Mouse (Mus musculus) layer of hippocampus, adult 18-20 months (tissue): ENCODE results near the gene Ddx46. TPM values are rescaled to one million over a fixed set of nuclear protein-coding genes. Genes with fewer than 3 reads are reported as not detected.
A peak's percentile ranks its signal among the peaks of the same experiment; 100 is the strongest.
"Not testable (repeated sequence)": the region's sequence is repeated elsewhere in the genome, so short reads cannot be mapped to it uniquely, and the experiment has no call there.

ENCODE experiments used
- DNase-seq, 2 experiments: peaks; one replicate each; pipeline ENCODE4 v3.0.0; 2022; ENCODE audit warnings: low spot score in 2 of 2
- long read RNA-seq: library from polyadenylated mRNA; stranded (forward); transcript quantifications from one replicate; pipeline ENCODE4 v2.0.0, GENCODE M21; 2021
- total RNA-seq, 2 experiments: library from RNA; stranded (reverse); gene quantifications; 2 replicates each; pipeline ENCODE4 v1.2.3; 2021

Gene Ddx46
- 10 to 100 TPM; 38.4 to 44.6 TPM for total RNA-seq
- long read RNA-seq, full-length matches to known transcripts = 14 of 29 reads
- long read RNA-seq, partial matches to known transcripts = 9 of 29 reads
- long read RNA-seq, other reads (novel, unspliced or antisense) = 6 of 29 reads

GRCm38 (mm10) chr13:55634639-55635127, at the start of gene Ddx46:
Gene Ddx46 (plus strand): TSS chr13:55635027.
- peak; percentile 78 to 90 for DNase-seq

DNA sequence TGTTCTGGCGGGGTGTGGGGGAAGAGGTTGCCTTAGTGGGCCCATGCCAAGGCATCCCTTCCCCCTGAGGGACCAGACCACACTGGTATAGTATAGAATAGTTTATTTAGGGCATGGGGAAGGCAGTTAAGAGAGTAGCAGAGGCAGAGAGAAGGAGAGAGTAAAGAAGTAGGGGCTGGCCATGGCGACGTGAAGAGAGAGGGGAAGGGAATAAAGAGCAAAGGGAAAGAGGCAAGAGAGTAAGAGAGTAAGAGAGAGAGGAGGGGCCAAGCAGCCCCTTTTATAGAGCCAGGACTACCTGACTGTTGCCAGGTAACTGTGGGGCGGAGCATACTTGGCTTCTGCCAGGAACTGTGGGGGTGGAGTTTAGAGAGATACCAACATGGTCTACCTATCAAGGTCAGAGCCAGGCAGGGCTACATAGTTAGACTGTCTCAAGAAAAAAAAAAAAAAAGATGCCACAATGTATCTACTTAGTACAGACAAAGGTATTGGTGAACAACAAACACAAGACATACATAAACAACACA, 42.8 kb upstream of the Ddx46 start:
- no peak for DNase-seq

DNA sequence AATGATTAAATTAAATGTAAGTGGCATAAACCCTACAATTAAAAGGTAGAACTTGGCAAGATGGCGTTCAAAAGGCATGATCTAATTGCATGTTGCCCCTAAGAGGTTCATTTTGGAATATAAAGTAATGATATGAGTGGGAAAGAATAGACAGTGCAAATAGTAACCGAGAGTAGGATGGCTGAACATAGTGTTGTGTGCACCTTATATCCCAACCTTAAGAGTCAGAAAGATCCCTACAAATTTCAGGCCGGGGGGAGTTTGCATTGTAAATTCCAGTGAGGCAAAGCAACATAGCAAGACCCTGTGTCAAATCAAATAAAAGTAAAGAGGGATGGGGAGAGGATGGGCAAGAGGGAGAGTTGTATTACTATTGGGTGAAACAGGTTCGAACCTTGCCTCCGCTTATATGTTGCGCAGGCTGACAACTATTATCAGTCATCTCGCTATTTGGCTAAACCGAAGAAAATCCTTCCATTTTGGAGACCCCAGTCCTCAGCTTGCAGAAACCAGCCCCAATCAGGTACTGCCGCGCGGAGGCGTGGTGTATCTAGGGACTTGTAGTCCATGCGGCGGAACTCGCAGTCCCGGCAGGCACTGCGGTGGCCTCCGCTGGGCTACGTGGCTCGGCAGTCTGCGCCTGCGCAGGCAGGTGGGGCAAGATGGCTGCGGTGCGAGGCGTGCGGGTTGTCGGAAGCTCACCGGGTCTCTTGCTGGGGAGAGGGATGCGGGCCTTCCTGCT, 42.1 kb upstream of the Ddx46 start:
- DNase-seq = peak; percentile 97 to 98

- DNase-seq = no peak
Observed at GRCm38 (mm10) chr13:55593254-55593747, 41.5 kb upstream of the Ddx46 start.

DNA sequence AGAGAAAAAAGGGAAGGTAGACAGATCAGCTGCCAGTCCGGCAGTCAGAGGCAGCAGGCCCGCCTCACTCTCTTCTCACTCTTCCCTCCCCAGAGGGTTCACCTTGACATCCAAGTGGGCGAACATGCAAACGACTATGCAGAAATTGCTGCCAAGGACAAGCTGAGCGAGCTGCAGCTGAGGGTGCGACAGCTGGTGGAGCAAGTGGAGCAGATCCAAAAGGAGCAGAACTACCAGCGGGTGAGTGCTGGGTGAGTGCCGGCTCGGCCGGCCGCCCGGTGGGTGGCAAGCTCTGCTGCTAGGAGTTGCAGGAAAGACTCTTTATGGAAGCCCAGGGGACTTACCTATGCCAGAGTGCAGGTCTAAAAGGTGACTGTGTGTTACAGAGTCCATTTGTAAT, 39.5 kb upstream of the Ddx46 start:
- peak; percentile 54 to 73 for DNase-seq

GRCm38 (mm10) chr13:55596802-55597201, 38.0 kb upstream of the Ddx46 start:
- no peak for DNase-seq

DNA sequence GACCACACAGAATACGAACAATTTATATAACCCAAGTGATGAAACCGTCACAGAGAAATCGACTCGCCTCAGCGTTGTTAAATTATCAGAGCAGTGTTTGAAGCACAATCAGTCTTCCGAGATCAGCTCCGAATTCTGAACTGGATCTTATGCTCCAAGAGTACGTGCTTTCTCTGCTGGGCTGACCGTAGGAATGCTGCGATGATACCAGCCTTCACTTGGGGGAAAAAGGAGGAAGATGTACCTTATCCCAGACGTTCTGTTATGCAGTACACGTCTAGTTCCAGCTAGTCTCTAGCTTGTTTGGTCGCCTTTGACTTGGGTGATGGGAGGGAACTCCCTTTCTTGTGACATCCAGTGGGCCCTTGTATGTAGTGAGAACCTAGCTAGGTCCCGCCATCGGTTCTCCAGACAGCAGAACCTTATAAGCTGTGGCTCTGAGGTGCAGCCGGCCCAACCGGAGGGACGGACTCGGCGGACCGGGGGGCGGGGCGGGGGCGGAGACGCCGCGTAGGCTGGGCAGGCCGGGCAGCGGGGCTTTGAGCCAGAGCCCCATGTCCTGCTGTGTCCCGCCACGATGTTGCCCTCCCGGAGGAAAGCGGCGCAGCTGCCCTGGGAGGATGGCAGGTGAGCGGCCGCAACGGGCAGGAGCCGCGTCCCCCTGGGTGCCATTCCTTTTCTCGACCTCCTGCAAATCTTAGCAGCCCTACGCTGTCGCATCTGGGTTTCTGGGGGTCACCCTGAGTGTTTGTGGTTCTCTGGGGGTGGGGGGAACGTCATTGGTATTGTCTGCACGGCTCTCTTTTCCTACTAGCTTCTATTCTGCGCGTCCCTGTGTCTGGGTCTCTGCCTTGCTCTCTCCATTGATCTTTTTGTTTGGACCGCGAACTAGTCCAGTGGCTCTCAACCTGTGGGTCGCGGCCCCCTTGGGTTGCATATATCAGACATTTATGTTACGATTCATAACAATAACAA, 35.0 kb upstream of the Ddx46 start, which contains the start of gene B4galt7:
B4galt7 (plus strand) TSS at position 331 of the 975 bp plus-strand sequence.
- peak; percentile 72 to 88 for DNase-seq

DNA sequence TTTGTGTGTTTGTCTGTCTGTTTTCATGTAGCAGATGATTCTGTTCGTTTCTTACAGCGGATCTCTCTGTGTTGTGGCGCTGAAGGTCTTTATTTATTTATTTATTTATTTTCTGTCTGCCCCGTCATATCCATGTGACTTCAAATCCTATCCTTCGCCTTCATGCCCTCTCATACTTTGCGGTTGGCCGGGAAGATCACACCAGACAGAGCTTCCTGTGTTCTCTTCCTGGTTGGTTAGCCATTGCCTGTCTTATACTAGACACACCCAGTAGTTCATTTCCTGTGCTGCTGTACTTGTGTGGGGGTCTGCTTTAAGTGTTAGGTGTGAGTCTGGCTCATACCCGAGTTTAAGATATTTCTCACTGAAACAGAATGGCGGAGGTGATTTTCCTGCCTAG, 34.2 kb upstream of the Ddx46 start:
- no peak for DNase-seq

- DNase-seq = peak; percentile 75 to 91
Observed at GRCm38 (mm10) chr13:55601611-55602010, 33.2 kb upstream of the Ddx46 start.

- no peak for DNase-seq
Observed at GRCm38 (mm10) chr13:55604606-55605005, 30.2 kb upstream of the Ddx46 start.

- peak; percentile 57 to 71 for DNase-seq
Observed at GRCm38 (mm10) chr13:55606899-55607623, 27.8 kb upstream of the Ddx46 start.

- no peak for DNase-seq
Observed at GRCm38 (mm10) chr13:55607624-55608006, 27.2 kb upstream of the Ddx46 start.

- no peak for DNase-seq
Observed at GRCm38 (mm10) chr13:55611996-55612395, 22.8 kb upstream of the Ddx46 start.

DNA sequence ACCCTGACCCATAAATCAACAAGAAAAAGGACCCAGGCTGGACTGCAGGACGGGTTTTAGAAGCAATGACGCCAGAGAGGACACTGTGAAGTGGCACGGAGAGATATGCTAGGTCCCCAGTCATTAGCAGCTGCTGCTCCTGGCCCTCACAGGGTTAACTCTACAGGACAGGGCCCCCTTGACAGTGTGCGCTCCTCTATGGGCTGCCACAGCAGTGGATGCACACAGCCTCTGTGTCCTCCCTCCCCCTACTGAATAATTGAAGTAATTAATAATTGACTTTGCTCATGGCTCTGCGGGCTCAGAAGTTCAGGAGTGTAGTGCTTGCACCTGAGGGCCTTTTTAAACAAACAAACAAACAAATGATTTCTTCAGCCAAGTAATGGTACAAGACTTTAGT, 21.4 kb upstream of the Ddx46 start:
- DNase-seq = no peak

DNA sequence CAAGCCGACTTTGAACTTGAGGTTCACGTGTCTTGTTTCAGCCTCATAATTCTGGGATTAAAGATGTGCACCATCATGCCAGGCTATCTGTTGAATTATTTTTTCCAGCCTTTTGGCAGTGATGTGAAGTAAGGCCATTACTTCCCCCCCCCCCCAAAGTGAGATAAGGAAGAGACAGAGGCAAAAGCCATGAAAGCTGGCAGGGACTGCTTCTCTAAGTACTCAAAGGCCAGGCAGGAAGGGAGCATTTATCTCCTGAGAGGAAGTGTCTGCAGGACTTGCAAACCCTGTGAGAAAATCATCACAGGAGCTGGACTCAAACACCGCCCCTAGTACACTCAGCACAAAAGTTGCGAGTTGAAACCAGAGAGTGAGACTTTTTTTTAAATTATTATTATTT, 15.5 kb upstream of the Ddx46 start:
- no peak for DNase-seq

DNA sequence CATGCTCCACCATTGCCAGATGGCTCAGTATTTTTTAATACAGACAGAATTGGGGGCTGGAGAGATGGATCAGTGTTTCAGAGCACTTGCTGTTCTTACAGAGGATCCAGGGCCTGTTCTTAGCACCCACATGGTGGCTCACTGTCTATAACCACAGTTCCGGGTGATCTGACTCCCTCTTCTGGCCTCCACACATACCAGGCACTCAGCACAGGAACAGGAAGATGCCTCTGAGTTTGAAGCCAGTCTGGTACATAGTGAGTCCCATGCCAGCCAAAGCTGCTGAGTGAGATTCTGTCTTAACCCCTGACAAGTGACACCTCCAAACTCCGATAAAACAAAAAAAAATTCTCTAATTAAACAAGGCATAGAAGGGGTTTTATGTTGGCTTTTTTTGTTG, 14.6 kb upstream of the Ddx46 start:
- no peak for DNase-seq

DNA sequence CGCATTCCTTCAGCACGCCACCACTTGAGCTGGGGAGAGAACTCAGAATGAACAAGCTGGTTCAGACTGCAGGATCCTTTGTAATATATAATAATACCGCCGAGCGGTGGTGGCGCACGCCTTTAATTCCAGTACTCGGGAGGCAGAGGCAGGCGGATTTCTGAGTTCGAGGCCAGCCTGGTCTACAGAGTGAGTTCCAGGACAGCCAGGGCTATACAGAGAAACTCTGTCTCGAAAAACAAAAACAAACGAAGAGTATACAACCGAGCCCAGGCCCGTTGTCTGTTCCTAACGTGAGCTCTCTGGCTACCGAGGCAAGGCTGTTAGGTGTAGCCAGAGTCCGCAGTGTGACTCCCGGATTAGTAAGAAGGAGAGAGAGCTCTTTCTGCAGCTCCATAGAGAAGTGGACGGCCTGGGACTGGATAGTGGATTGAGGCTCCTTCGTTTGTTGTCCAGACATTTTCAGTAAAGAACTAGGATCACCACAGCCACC, 12.6 kb upstream of the Ddx46 start:
- DNase-seq = not testable (repeated sequence)

DNA sequence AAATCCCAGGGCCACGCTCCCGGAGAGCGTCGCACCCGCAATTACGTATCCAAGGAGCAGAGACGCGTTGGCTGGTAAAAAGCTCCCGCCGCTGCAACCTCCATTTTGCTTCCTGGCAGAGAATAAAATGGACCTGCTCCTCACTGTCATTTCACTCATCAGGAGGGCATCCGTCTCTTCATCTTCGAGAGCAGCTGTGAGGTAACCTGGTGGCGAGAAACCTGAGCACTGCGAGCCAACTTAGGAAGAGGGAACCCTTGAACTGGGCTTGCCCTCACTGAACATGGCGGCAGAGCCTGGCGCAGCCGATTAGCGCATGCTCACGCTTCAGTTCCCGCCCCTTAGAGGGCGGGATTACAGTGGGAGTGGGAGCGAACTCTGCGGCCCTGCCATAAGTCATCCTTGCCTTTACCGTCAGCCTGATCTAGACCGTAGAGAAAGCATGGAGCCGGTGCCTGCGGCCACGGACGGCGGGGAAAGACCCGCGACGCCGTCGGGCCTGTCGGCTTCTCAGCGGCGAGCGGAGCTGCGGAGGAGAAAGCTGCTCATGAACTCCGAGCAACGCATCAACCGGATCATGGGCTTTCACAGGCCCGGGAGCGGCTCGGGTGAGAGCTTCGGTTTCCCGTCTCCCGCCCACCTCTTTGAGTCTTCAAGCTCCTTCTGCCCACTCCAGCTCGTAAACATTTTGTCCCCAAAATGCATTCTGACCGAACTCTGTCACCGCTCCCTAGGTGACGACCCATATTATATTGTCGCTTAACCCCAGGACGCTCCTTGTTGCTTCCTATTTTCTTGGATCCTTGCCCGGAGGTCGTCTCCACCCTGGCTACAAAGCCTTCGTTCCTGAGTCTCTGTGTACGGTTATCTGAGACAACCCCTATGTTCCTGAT, 11.9 kb upstream of the Ddx46 start, which contains the start of gene Caml:
Caml (plus strand) TSS at position 357 of the 893 bp plus-strand sequence.
- DNase-seq = peak; percentile 83 to 90

DNA sequence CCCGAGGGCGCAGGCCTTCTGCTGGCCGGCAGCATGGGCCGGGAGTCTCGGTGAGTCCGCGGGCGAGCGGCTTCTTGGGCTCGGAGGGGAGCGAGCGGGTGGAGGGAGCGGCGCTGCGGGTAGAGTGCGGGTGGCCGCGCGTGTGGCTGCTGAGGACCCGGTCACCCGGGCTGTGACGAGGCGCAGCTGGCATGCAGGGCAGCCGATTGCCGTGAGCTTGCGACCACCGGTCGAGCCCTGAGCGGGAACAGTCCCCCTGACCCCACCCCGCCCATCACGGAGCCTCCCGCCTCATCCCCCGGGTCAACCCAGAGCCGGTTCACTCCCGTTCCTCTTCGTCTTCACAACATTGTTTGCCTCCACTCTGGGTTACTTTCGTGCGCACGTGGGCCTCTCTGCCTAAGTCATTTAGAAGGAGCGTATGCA, 332 bp downstream of the Ddx46 start:
- no peak for DNase-seq
